Mouse (Mus musculus): ENCODE data around the gene Gm43720.
A peak's percentile ranks its signal among the peaks of the same experiment; 100 is the strongest.

Gene Gm43720

DNA sequence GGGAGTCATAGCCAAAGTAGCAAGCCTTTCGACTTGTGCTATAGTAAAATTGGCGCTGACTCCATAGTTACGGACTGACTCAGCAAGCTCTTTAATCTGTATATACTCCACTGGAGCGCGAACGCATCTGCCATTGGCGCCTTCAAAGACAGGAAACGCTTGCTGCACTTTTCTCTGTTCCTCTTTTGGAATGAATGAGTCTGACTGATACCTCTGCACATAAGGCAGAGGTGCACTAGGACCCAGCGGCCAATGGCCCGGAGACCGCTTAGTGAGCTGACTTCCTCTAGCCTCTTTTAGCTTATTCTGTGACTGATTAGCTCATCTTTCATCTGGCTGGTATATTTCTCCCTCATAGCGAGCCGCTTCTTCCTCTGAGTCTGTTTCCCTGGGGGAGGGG, 63.1 kb downstream of the Gm43720 start:
- peak; percentile 28 for DNase-seq (ENCODE audit: low read depth, low spot score)
